Mouse (Mus musculus): ENCODE measurements around the gene Dnaaf5. TPM values are rescaled to one million over a fixed set of nuclear protein-coding genes. Genes with fewer than 3 reads are reported as not detected.

The Dnaaf5 gene
- polyA plus RNA-seq (2014; fragmentation: Nextera tagmentation; extraction: Ambion mirVana): 3.6 and 4.1 TPM in 2 replicates

- WGBS: under 1% methylated on average over 74 of the region's 87 CpGs
- ATAC-seq (ENCODE audit: low read depth): peak; percentile 95
Observed at GRCm38 (mm10) chr5:139149681-139150602, at the start of gene Dnaaf5, which contains the start of gene Prkar1b. Gene Dnaaf5, plus strand, starts transcription at chr5:139150223. Gene Prkar1b, minus strand, starts transcription at chr5:139150001.

GRCm38 (mm10) chr5:139101783-139102182, 48.2 kb upstream of the Dnaaf5 start:
- ATAC-seq (ENCODE audit: low read depth): no peak
- no peak overlapping the region for H3K4me3 ChIP-seq (ENCODE audit: low read depth, low read length)
- H3K4me2 ChIP-seq (ENCODE audit: low read depth, low read length): no peak overlapping the region
- no peaks in the 10 kb centered on the region for H3K9me3 ChIP-seq (ENCODE audit: control insufficient read depth, low read length)
- H3K27ac ChIP-seq (ENCODE audit: low read depth, low read length): no peak overlapping the region
- H3K36me3 ChIP-seq (ENCODE audit: control insufficient read depth, insufficient read depth, low read length): peaks cover 2% of the 10 kb centered on the region; the same call in 1 of the 2 replicates
- H3K27me3 ChIP-seq (ENCODE audit: control insufficient read depth, insufficient read depth, low read length): no peaks in the 10 kb centered on the region
- 73% methylated on average over 6 of the region's 6 CpGs for WGBS
- H3K4me1 ChIP-seq (ENCODE audit: control insufficient read depth, insufficient read depth, low read length): no peaks in the 10 kb centered on the region
- H3K9ac ChIP-seq (replicated peaks; ENCODE audit: low read depth, low read length): no peak overlapping the region

More at GRCm38 (mm10) chr5:139149681-139150602, at the start of gene Dnaaf5, which contains the start of gene Prkar1b:
- Histone ChIP-seq H3K36me3 (ENCODE audit: control insufficient read depth, insufficient read depth, low read length) (peaks cover 18% of the 10 kb centered on the region), H3K4me2 (ENCODE audit: low read depth, low read length) (peak within 1 kb of the TSS; percentile 89), H3K9me3 (ENCODE audit: control insufficient read depth, low read length) (no peaks in the 10 kb centered on the region), H3K4me3 (ENCODE audit: low read depth, low read length) (peak within 1 kb of the TSS; percentile 87), H3K27me3 (ENCODE audit: control insufficient read depth, insufficient read depth, low read length) (no peaks in the 10 kb centered on the region), H3K9ac (replicated peaks; ENCODE audit: low read depth, low read length) (peak within 1 kb of the TSS; percentile 71), H3K27ac (ENCODE audit: low read depth, low read length) (peak within 1 kb of the TSS; percentile 75), H3K4me1 (ENCODE audit: control insufficient read depth, insufficient read depth, low read length) (peaks cover 10% of the 10 kb centered on the region)

GRCm38 (mm10) chr5:139107815-139108214, 42.2 kb upstream of the Dnaaf5 start:
- Histone ChIP-seq H3K4me1 (ENCODE audit: control insufficient read depth, insufficient read depth, low read length) (no peaks in the 10 kb centered on the region), H3K27ac (ENCODE audit: low read depth, low read length) (no peak overlapping the region), H3K9me3 (ENCODE audit: control insufficient read depth, low read length) (no peaks in the 10 kb centered on the region), H3K4me2 (ENCODE audit: low read depth, low read length) (no peak overlapping the region), H3K9ac (replicated peaks; ENCODE audit: low read depth, low read length) (no peak overlapping the region), H3K4me3 (ENCODE audit: low read depth, low read length) (no peak overlapping the region), H3K27me3 (ENCODE audit: control insufficient read depth, insufficient read depth, low read length) (no peaks in the 10 kb centered on the region), H3K36me3 (ENCODE audit: control insufficient read depth, insufficient read depth, low read length) (peaks cover 11% of the 10 kb centered on the region)
- no peak for ATAC-seq (ENCODE audit: low read depth)
- 77% methylated on average over 9 of the region's 9 CpGs for WGBS

- H3K4me1 ChIP-seq (ENCODE audit: control insufficient read depth, insufficient read depth, low read length): no peaks in the 10 kb centered on the region
- no peak overlapping the region for H3K9ac ChIP-seq (replicated peaks; ENCODE audit: low read depth, low read length)
- H3K4me2 ChIP-seq (ENCODE audit: low read depth, low read length): no peak overlapping the region
- no peak for ATAC-seq (ENCODE audit: low read depth)
- H3K27ac ChIP-seq (ENCODE audit: low read depth, low read length): no peak overlapping the region
- H3K27me3 ChIP-seq (ENCODE audit: control insufficient read depth, insufficient read depth, low read length): no peaks in the 10 kb centered on the region
- no peak overlapping the region for H3K4me3 ChIP-seq (ENCODE audit: low read depth, low read length)
- H3K36me3 ChIP-seq (ENCODE audit: control insufficient read depth, insufficient read depth, low read length): peaks cover 11% of the 10 kb centered on the region
- WGBS: 88% methylated on average over 2 of the region's 2 CpGs
- H3K9me3 ChIP-seq (ENCODE audit: control insufficient read depth, low read length): no peaks in the 10 kb centered on the region
Observed at GRCm38 (mm10) chr5:139110140-139110855, 39.7 kb upstream of the Dnaaf5 start.

GRCm38 (mm10) chr5:139111991-139112390, 38.0 kb upstream of the Dnaaf5 start:
- H3K9me3 ChIP-seq (ENCODE audit: control insufficient read depth, low read length): no peaks in the 10 kb centered on the region
- H3K27ac ChIP-seq (ENCODE audit: low read depth, low read length): no peak overlapping the region
- H3K27me3 ChIP-seq (ENCODE audit: control insufficient read depth, insufficient read depth, low read length): no peaks in the 10 kb centered on the region
- no peak overlapping the region for H3K9ac ChIP-seq (replicated peaks; ENCODE audit: low read depth, low read length)
- ATAC-seq (ENCODE audit: low read depth): no peak
- peaks cover 11% of the 10 kb centered on the region for H3K36me3 ChIP-seq (ENCODE audit: control insufficient read depth, insufficient read depth, low read length)
- no peaks in the 10 kb centered on the region for H3K4me1 ChIP-seq (ENCODE audit: control insufficient read depth, insufficient read depth, low read length)
- no peak overlapping the region for H3K4me2 ChIP-seq (ENCODE audit: low read depth, low read length)
- 68% methylated on average over 9 of the region's 9 CpGs for WGBS
- no peak overlapping the region for H3K4me3 ChIP-seq (ENCODE audit: low read depth, low read length)

GRCm38 (mm10) chr5:139112418-139112817, 37.6 kb upstream of the Dnaaf5 start:
- H3K4me2 ChIP-seq (ENCODE audit: low read depth, low read length): no peak overlapping the region
- H3K27me3 ChIP-seq (ENCODE audit: control insufficient read depth, insufficient read depth, low read length): no peaks in the 10 kb centered on the region
- no peak for ATAC-seq (ENCODE audit: low read depth)
- no peak overlapping the region for H3K9ac ChIP-seq (replicated peaks; ENCODE audit: low read depth, low read length)
- H3K27ac ChIP-seq (ENCODE audit: low read depth, low read length): no peak overlapping the region
- H3K36me3 ChIP-seq (ENCODE audit: control insufficient read depth, insufficient read depth, low read length): peaks cover 8% of the 10 kb centered on the region
- H3K9me3 ChIP-seq (ENCODE audit: control insufficient read depth, low read length): no peaks in the 10 kb centered on the region
- no peaks in the 10 kb centered on the region for H3K4me1 ChIP-seq (ENCODE audit: control insufficient read depth, insufficient read depth, low read length)
- WGBS: 85% methylated on average over 9 of the region's 9 CpGs
- no peak overlapping the region for H3K4me3 ChIP-seq (ENCODE audit: low read depth, low read length)

- Histone ChIP-seq H3K27me3 (ENCODE audit: control insufficient read depth, insufficient read depth, low read length) (no peaks in the 10 kb centered on the region), H3K27ac (ENCODE audit: low read depth, low read length) (no peak overlapping the region), H3K9ac (replicated peaks; ENCODE audit: low read depth, low read length) (no peak overlapping the region), H3K4me1 (ENCODE audit: control insufficient read depth, insufficient read depth, low read length) (no peaks in the 10 kb centered on the region), H3K4me2 (ENCODE audit: low read depth, low read length) (no peak overlapping the region), H3K4me3 (ENCODE audit: low read depth, low read length) (no peak overlapping the region), H3K9me3 (ENCODE audit: control insufficient read depth, low read length) (no peaks in the 10 kb centered on the region), H3K36me3 (ENCODE audit: control insufficient read depth, insufficient read depth, low read length) (no peaks in the 10 kb centered on the region)
- 84% methylated on average over 4 of the region's 4 CpGs for WGBS
- ATAC-seq (ENCODE audit: low read depth): no peak
Observed at GRCm38 (mm10) chr5:139114876-139115275, 35.1 kb upstream of the Dnaaf5 start.

- 94% methylated on average over 7 of the region's 7 CpGs for WGBS
- Histone ChIP-seq H3K27ac (ENCODE audit: low read depth, low read length) (no peak overlapping the region), H3K4me1 (ENCODE audit: control insufficient read depth, insufficient read depth, low read length) (no peaks in the 10 kb centered on the region), H3K27me3 (ENCODE audit: control insufficient read depth, insufficient read depth, low read length) (no peaks in the 10 kb centered on the region), H3K4me3 (ENCODE audit: low read depth, low read length) (no peak overlapping the region), H3K36me3 (ENCODE audit: control insufficient read depth, insufficient read depth, low read length) (no peaks in the 10 kb centered on the region), H3K9me3 (ENCODE audit: control insufficient read depth, low read length) (no peaks in the 10 kb centered on the region), H3K4me2 (ENCODE audit: low read depth, low read length) (no peak overlapping the region), H3K9ac (replicated peaks; ENCODE audit: low read depth, low read length) (no peak overlapping the region)
- no peak for ATAC-seq (ENCODE audit: low read depth)
Observed at GRCm38 (mm10) chr5:139115507-139115906, 34.5 kb upstream of the Dnaaf5 start.

All from neural tube, embryonic 14.5 days (tissue).